Mouse (Mus musculus) embryonic fibroblast, embryonic 13.5 days (primary cell): ENCODE data around the gene Nckap5. TPM values are rescaled to one million over a fixed set of nuclear protein-coding genes. Genes with fewer than 3 reads are reported as not detected.

Experiments
- H3K27ac ChIP-seq: 2 replicates; pipeline ENCODE4 v1.5.1; 2012; ENCODE audit warnings: low read length, control low read depth, inconsistent platforms; ENCODE audit not compliant: insufficient read depth
- H3K4me1 ChIP-seq: 2 replicates; pipeline ENCODE4 v1.6.1; 2011; ENCODE audit warnings: low read length; ENCODE audit not compliant: control insufficient read depth, insufficient read depth
- H3K4me3 ChIP-seq: 2 replicates; pipeline ENCODE4 v1.5.1; 2011; ENCODE audit warnings: mild to moderate bottlenecking, control low read depth, low read length; ENCODE audit not compliant: insufficient read depth
- CTCF ChIP-seq: IDR thresholded peaks from 2 replicates; pipeline ENCODE4 v1.5.1; 2011; ENCODE audit warnings: mild to moderate bottlenecking, control low read depth, low read length, moderate library complexity, borderline replicate concordance; ENCODE audit not compliant: insufficient read depth
- POLR2A ChIP-seq: IDR thresholded peaks from 2 replicates; pipeline ENCODE4 v1.6.1; 2011; ENCODE audit warnings: low read depth, mild to moderate bottlenecking, control low read depth, low read length, moderate library complexity
- polyA plus RNA-seq: library from polyadenylated mRNA; stranded (reverse); fragments of >200 nt; gene quantifications from 2 replicates; pipeline ENCODE4 v1.2.4, GENCODE M21; 2011; ENCODE audit warnings: low read depth; ENCODE audit not compliant: missing spikeins, insufficient read length

The Nckap5 gene
- polyA plus RNA-seq, 1 experiment = 1.7 TPM

DNA sequence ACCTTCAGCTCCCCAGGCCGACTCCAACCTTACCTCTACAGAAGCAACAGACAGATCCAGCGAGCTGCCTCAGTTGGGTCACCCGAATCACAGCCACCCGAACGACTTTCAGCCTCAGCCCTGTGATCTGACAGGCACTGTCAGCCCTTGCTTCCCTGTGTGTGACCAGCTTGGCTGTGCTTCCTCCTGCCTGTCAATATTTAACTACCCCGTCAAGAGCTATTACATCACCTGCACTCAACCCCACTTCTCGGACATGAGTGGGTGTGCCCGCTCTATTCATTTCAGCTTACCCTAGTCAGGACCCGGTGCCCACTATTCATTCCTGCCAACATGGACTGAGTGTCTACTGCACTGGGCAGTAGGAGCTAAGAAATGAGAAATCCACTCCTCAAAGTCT is 226.0 kb downstream of the Nckap5 start:
- Histone ChIP-seq H3K4me1 (no peaks in the 10 kb centered on the region), H3K4me3 (no peak overlapping the region), H3K27ac (no peak overlapping the region)
- TF ChIP-seq CTCF (no peak), POLR2A (no peak)

DNA sequence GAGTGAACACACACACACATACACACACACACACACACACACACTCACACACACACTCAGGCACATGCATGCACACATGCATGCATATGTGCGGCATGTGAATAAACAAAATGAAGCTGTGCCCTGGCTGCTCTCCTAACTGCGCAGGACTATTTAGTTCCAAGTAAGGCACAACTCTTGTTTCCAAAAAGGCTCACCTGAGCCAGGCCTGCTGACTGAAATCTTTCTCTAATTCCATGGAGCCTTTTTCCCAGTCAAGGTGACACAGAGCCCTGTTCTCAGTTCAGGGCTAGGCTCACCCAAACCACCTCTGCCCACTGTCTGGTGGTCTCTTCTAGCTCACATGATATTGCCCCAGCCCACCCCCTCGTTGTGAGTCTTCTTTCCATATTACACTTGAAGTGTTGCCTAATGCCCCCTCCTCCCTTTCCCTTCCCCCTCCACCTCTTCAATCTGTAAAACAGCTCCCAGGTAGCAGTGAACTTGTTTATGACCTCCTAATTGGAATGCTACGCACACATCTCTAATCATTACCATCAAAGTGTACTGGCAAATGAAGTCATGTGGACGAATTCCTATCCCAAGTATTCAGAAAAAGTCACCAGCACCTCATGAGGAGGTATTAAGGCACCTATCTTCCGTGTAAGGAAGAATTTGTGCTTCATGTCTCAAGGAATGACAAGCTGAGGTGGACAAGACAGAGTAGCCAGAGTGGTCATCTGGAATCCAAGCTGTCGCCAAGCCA is 226.7 kb downstream of the Nckap5 start:
- H3K4me1 ChIP-seq = no peaks in the 10 kb centered on the region
- H3K4me3 ChIP-seq = no peak overlapping the region
- TF ChIP-seq POLR2A = no peak
- TF ChIP-seq CTCF = no peak

DNA sequence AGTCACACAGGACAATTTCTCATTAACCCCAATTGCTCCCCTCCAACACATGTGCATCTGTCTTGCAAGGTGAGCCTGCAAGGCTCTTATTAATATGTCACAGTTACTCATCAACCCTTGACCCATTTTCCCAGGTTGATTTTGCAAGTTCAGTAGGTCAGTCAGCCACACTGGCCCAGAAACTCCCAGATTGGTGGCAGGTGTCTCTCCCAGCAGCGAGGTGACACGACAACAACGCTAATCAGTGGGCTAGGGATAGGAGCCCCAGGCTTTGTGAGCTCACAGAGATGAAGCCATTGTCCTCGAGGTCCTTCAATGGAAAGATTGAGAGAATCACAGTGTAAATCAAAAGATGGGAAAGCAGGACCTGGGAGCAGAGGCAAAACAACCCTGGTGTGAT is 230.0 kb downstream of the Nckap5 start:
- Histone ChIP-seq H3K4me1 (no peaks in the 10 kb centered on the region), H3K4me3 (no peak overlapping the region), H3K27ac (no peak overlapping the region)
- TF ChIP-seq POLR2A (no peak), CTCF (no peak)

More for the DNA sequence above, 226.7 kb downstream of the Nckap5 start:
- H3K27ac ChIP-seq = no peak overlapping the region

DNA sequence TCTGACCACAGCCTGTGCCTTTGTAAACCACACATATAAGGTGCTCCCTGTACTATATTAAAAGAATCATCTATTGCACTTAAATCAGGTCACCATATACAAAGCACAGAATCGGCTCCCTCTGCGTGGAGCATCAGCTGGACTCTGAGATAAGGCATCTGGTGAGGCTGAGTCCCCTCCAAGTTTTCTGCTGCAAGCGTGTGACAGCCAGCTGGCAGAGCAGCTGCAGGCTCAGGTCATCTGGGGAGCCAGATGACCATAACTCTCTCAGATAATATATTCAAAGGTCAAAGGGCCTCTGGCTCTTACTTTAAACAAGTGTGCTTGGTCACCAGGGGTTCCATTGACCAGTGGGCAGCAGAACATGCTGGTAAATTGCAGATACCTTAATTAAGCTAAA is 233.2 kb downstream of the Nckap5 start:
- Histone ChIP-seq H3K4me3 (no peak overlapping the region), H3K27ac (no peak overlapping the region), H3K4me1 (no peaks in the 10 kb centered on the region)
- TF ChIP-seq POLR2A (no peak), CTCF (no peak)

DNA sequence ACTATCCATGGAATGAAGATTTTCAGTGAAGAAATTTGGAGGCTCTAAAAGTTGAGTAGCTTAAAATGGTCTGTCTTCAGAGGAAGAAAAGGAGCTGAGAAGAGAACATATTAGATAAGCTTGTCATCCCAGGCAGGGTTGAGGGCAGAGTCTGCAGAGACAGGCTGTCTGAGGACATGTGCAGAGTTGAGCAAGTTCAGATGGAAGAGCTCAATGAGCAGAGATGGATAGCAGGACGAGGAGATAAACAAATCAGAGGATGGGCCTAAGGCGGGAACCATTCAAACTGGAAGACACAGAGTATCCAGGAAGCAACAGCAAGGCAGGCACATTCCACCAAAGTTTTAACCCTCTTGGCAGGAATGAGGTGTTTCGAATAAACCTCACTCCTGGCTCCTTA is 235.8 kb downstream of the Nckap5 start:
- H3K4me3 ChIP-seq = no peak overlapping the region
- no peak overlapping the region for H3K27ac ChIP-seq
- no peak for TF ChIP-seq POLR2A
- no peak for TF ChIP-seq CTCF
- no peaks in the 10 kb centered on the region for H3K4me1 ChIP-seq

DNA sequence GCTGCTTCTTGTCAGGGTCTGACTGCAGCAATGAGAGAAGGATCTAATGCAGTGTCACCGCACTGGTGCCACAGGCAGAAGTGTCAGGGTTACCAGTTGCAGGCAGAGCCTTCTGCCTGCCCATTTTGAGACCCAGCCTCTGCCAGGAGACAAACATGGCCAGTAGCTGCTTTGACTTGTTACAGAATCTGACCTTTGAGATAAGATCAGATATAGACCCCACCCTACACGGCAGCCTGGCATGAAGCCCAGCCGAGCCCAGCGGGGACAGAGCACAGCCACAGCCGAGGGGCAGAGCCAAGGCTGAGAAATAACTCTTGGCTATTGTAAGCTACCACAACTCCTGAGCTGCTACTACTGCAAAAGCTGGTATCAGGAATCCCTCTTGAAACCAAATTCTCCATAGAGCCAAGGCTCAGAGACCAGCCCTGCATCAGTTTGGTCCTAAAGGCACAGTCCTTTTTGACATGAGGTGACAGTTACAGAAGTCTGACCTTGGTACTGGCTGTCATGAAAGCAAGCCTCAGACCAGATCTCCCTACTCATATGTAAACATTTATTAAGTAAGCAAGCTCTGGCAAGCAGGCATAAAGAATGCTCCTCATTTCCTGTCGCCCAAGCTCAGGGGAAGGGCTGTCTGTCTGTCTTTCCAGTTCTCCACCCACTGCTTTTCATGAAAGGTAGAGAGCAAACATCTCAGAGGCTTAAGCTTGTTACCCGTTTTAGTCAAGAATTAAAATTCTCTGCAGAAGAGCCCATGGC is 237.4 kb downstream of the Nckap5 start:
- Histone ChIP-seq H3K27ac (no peak overlapping the region), H3K4me1 (no peaks in the 10 kb centered on the region), H3K4me3 (no peak overlapping the region)
- TF ChIP-seq POLR2A (no peak), CTCF (no peak)

DNA sequence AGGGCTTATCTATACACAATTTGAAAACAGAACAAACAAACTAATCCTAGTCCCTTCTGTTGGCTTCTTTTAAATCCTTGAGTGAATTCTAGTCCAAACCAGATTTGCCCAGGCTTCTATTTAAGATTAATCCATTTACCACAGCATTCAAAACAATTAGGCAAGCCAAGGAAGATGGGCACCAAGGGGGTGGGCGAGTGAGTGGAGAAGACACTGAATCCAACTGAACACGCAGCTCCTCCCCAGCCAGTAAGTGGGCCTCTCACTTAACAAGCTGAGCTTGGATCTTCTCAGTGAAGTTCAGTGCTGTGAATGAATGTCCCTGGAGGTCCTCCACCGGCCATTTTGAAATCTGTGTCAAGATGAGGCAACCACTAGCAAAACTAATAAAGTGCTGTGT is 239.7 kb downstream of the Nckap5 start:
- H3K4me1 ChIP-seq = no peaks in the 10 kb centered on the region
- TF ChIP-seq POLR2A = no peak
- TF ChIP-seq CTCF = no peak
- H3K27ac ChIP-seq = no peak overlapping the region
- no peak overlapping the region for H3K4me3 ChIP-seq

DNA sequence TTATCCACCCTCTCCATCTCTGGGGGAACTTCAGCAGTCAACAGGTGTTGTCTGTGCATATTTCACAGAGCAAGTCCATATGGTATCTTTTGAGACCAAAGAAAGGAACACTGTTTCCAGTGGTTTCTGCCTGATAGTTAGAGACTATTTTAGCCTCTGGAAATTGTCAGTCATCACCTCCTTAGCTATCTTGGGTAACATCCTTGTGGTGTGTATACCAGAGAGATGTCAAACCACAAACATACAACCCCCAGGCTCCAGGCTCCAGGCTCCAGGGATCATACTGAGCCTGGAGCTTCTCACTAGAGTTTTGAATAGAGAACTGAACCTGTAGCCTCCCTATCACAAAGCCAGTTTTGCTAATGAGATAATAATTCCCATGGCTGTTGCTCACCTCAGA is 252.4 kb downstream of the Nckap5 start:
- Histone ChIP-seq H3K4me3 (no peak overlapping the region), H3K27ac (no peak overlapping the region), H3K4me1 (no peaks in the 10 kb centered on the region)
- TF ChIP-seq CTCF = no peak
- TF ChIP-seq POLR2A = no peak

DNA sequence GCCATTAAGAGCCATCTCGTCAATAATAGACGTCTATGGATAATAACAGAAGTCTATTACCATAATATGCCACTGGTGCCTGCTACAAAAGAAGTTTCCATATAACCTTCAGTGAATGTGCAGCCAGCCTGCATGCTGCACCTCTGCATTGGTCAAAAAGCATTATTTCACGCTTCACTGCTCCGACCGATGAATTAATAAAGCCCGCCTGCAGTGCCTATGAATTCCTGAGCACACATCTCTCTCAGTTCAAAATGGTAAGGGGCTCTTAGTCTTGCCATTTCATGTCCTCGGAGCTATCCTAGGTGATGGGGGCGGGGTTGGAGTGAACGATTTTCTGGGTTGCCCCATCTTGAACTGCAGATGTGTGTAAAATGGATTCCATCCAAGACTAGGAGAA is 256.3 kb downstream of the Nckap5 start:
- TF ChIP-seq CTCF = no peak
- TF ChIP-seq POLR2A = no peak
- Histone ChIP-seq H3K27ac (no peak overlapping the region), H3K4me1 (no peaks in the 10 kb centered on the region), H3K4me3 (no peak overlapping the region)

DNA sequence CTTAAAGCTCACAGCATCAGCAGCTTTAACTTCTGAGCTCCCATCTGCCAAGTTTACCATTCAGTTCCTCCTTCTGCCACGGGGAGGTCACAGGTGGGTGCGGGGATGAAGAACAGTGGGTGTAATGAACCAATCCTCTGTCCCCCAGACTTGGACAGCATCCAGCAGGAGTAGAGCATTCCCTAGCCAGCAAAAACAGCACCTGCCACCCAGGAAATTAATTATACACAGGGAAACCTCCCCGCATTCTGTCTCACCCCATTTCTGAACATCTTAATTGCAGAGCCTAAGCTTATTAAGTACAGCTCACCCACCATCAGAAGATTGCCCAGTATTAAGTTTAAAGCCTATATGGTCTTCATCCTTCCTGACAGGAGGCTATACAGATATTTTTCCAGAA is 256.9 kb downstream of the Nckap5 start:
- no peak for TF ChIP-seq POLR2A
- no peak for TF ChIP-seq CTCF
- no peaks in the 10 kb centered on the region for H3K4me1 ChIP-seq
- no peak overlapping the region for H3K27ac ChIP-seq
- H3K4me3 ChIP-seq = no peak overlapping the region
